Comparison of ENCODE assay signal across 8 mouse cellular contexts in genomic region chr1:160792156-160792685, GRCm38 (mm10). TPM values are rescaled to one million over a fixed set of nuclear protein-coding genes. Genes with fewer than 3 reads are reported as not detected.
A peak's percentile ranks its signal among the peaks of the same experiment; 100 is the strongest.
DNase-seq lines count a peak whose midpoint lies in the region; ATAC-seq and TF ChIP-seq lines count a peak whose summit lies in the region.

No protein-coding gene starts in this region.

- peaks cover 5% of the 10 kb centered on the region for H3K4me1 ChIP-seq in thymus, adult 2 months (replicated peaks; ENCODE audit: control insufficient read depth, insufficient read depth, low read length)
- peaks cover 11% of the 10 kb centered on the region for H3K4me1 ChIP-seq in liver, embryonic 11.5 days (replicated peaks; ENCODE audit: control insufficient read depth, insufficient read depth, low read length)
- H3K4me1 ChIP-seq in midbrain, embryonic 16.5 days (ENCODE audit: control insufficient read depth, insufficient read depth, low read length), result peaks cover 10% of the 10 kb centered on the region

- ATAC-seq in liver, embryonic 11.5 days (replicated peaks; ENCODE audit: low FRiP score), result peak; percentile 55
- ATAC-seq in midbrain, embryonic 16.5 days, result peak; percentile 85
- no peak for ATAC-seq in monocyte, adult 5-6 weeks (replicated peaks; ENCODE audit: insufficient number of reproducible peaks, low FRiP score, low TSS enrichment, poor library complexity, severe bottlenecking)

- TF ChIP-seq CTCF in thymus, adult 2 months (IDR thresholded peaks at IDR 0.05; ENCODE audit: borderline replicate concordance, control insufficient read depth, extremely low read depth, insufficient read depth, low read length, poor library complexity), result no peak

- no peaks in the 10 kb centered on the region for H3K36me3 ChIP-seq in thymus, adult 2 months (ENCODE audit: control insufficient read depth, insufficient read depth, low read length)
- no peaks in the 10 kb centered on the region for H3K36me3 ChIP-seq in liver, embryonic 11.5 days (ENCODE audit: control insufficient read depth, insufficient read depth, low read length)
- H3K36me3 ChIP-seq in midbrain, embryonic 16.5 days (ENCODE audit: control insufficient read depth, insufficient read depth, low read length), result no peaks in the 10 kb centered on the region

- no peaks in the 10 kb centered on the region; the same call in 1 of the 2 replicates for H3K27me3 ChIP-seq in thymus, adult 2 months (ENCODE audit: control insufficient read depth, insufficient read depth, low read length)
- H3K27me3 ChIP-seq in liver, embryonic 11.5 days (replicated peaks; ENCODE audit: control insufficient read depth, insufficient read depth, low read length), result no peaks in the 10 kb centered on the region
- no peaks in the 10 kb centered on the region for H3K27me3 ChIP-seq in midbrain, embryonic 16.5 days (ENCODE audit: control insufficient read depth, insufficient read depth, low read depth, low read length)

- no peak overlapping the region for H3K27ac ChIP-seq in thymus, adult 2 months (ENCODE audit: control insufficient read depth, insufficient read depth, low read length)
- peak overlapping the region; percentile 88 for H3K27ac ChIP-seq in liver, embryonic 11.5 days (ENCODE audit: low read depth, low read length)
- H3K27ac ChIP-seq in midbrain, embryonic 16.5 days (ENCODE audit: low read length), result peak overlapping the region; percentile 23; the same call in 1 of the 2 replicates

- H3K9ac ChIP-seq in liver, embryonic 11.5 days (ENCODE audit: low read depth, low read length), result peak overlapping the region; percentile 93
- H3K9ac ChIP-seq in midbrain, embryonic 16.5 days (ENCODE audit: low read depth, low read length), result peak overlapping the region; percentile 85

- peak overlapping the region; percentile 84 for H3K4me2 ChIP-seq in liver, embryonic 11.5 days
- peak overlapping the region; percentile 94 for H3K4me2 ChIP-seq in midbrain, embryonic 16.5 days (ENCODE audit: low read length)

- TF ChIP-seq POLR2A in thymus, adult 2 months (IDR thresholded peaks at IDR 0.05; ENCODE audit: control insufficient read depth, extremely low read depth, insufficient read depth, low read length, poor library complexity), result no peak

- peak; percentile 50 for DNase-seq in thymus, adult 2 months
- DNase-seq in thymus, postnatal 25 days, result no peak
- peak; percentile 70 to 71 for DNase-seq in cerebellum, postnatal 25 days
- DNase-seq in frontal cortex, postnatal 25 days (ENCODE audit: low spot score in 2 of 2), result peak; percentile 6 to 10
- DNase-seq in kidney, adult 9 months, result peak; percentile 80
- DNase-seq in liver, embryonic 11.5 days (ENCODE audit: low spot score), result peak; percentile 73

- H3K4me3 ChIP-seq in thymus, adult 2 months (ENCODE audit: control insufficient read depth, insufficient read depth, low read length), result peak overlapping the region; percentile 90
- peak overlapping the region; percentile 97 for H3K4me3 ChIP-seq in liver, embryonic 11.5 days (ENCODE audit: low read depth, low read length)
- H3K4me3 ChIP-seq in midbrain, embryonic 16.5 days (ENCODE audit: low read depth, low read length), result peak overlapping the region; percentile 56

- no peaks in the 10 kb centered on the region for H3K9me3 ChIP-seq in liver, embryonic 11.5 days (ENCODE audit: control insufficient read depth, low read length)
- no peaks in the 10 kb centered on the region for H3K9me3 ChIP-seq in midbrain, embryonic 16.5 days (replicated peaks; ENCODE audit: control insufficient read depth, low read length, poor library complexity, severe bottlenecking)

- under 1% methylated on average over 46 of the region's 51 CpGs for WGBS in thymus, adult 2 months
- WGBS in liver, embryonic 11.5 days, result under 1% methylated on average over 49 of the region's 51 CpGs
- 2% methylated on average over 37 of the region's 51 CpGs for WGBS in midbrain, embryonic 16.5 days

RNA-seq across cellular contexts. Expression of gene Rabgap1l, which starts 0.8 kb away (rescaled TPM):
- 53.3 and 56.5 TPM in 2 replicates for polyA plus RNA-seq in thymus, adult 2 months (2012; rRNA removed)
- polyA plus RNA-seq in liver, embryonic 11.5 days (2014; fragmentation: Nextera tagmentation; extraction: Ambion mirVana), result 63.5 and 69.3 TPM in 2 replicates
- polyA plus RNA-seq in midbrain, embryonic 16.5 days (2015; fragmentation: Nextera tagmentation; extraction: Ambion mirVana), result 39.3 and 41.8 TPM in 2 replicates
- 136 to 229 TPM (median 184 TPM) in 3 replicates for total RNA-seq in monocyte, adult 5-6 weeks (2017)
